Mouse (Mus musculus) stomach, postnatal 0 days (tissue): ENCODE data around the gene Stard3.

ENCODE experiments used
- CTCF ChIP-seq: IDR thresholded peaks from 2 replicates; pipeline ENCODE4 v1.5.1; 2016; ENCODE audit warnings: antibody characterized with exemption, low read depth, mild to moderate bottlenecking, moderate library complexity
- EP300 ChIP-seq: optimal IDR thresholded peaks from 2 replicates; pipeline ENCODE3; 2016; ENCODE audit warnings: antibody characterized with exemption

DNA sequence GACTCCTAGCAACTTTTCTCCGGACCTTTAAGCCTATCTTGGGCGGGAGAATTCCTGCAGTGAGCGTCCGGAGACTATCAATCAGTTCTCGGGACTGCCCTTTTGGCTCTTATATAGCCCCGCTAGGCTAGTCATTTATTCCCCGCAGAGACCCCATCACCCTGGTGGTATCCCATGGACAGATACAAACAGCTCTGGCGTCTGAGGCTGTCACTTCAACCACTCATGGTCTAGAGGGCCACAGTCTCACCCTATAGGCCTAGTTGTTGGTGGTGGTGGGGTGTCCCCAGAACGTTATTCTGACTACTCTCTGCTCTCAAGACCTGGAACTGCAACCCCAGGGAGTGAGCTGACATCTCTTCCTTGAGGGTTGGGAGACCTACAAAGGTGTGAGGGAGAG is 8.9 kb upstream of the Stard3 start:
- no peak for TF ChIP-seq CTCF
- TF ChIP-seq EP300 = no peak
